Mouse (Mus musculus) myocyte (in vitro differentiated cells): Measurements from ENCODE around the gene Prkag2.

Source experiments
- E2F4 ChIP-seq: IDR thresholded peaks from one replicate; pipeline ENCODE4 v1.6.1; 2011; ENCODE audit warnings: mild to moderate bottlenecking, control low read depth, moderate library complexity; ENCODE audit not compliant: insufficient read depth
- MYOD1 ChIP-seq, 3 experiments: IDR thresholded peaks; one replicate each; pipeline ENCODE4 v1.6.1; 2011; ENCODE audit warnings: control low read depth in 2 of 3, low read depth in 2 of 3, mild to moderate bottlenecking in 2 of 3, moderate library complexity in 1 of 3; ENCODE audit not compliant: insufficient read length in 2 of 3, control insufficient read depth in 1 of 3
- POLR2A ChIP-seq: IDR thresholded peaks from one replicate; pipeline ENCODE4 v1.6.1; 2011; ENCODE audit warnings: low read depth, mild to moderate bottlenecking, control low read depth, moderate library complexity; ENCODE audit not compliant: insufficient read length
- POLR2AphosphoS2 ChIP-seq: IDR thresholded peaks from one replicate; pipeline ENCODE4 v1.6.1; 2011; ENCODE audit warnings: low read depth, control low read depth; ENCODE audit not compliant: insufficient read length
- TCF12 ChIP-seq: IDR thresholded peaks from one replicate; pipeline ENCODE4 v1.6.1; 2011; ENCODE audit warnings: mild to moderate bottlenecking, control low read depth; ENCODE audit not compliant: poor library complexity, insufficient read depth, severe bottlenecking

DNA sequence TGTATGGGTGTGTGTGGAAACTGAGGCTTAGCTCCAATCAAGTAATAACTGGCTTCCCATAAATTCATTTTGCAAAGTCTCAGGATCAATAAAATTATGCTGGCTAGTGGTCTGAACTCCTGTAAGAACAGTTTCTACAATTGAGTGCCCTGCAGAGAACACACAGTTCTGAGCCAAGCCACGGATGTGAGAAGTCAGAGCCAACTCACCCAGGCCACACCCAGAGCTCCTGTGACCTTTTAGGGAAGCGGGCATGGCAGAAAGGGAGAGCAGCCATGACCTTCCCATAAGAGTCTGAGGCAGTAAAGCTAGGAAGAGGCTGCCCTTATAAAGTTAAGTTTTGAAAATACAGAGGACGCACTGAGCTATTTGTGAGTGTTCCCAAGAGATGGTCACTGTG, 123.5 kb downstream of the Prkag2 start:
- TF ChIP-seq POLR2A (no peak), E2F4 (no peak), POLR2AphosphoS2 (no peak), TCF12 (no peak), MYOD1 (IDR thresholded peaks at IDR 0.05; ENCODE audit: control insufficient read depth in 1 of 3, insufficient read length in 2 of 3, low read depth in 2 of 3) (no peak)
